Mouse (Mus musculus) CH12.LX (cell line): ENCODE data around the gene Setx. TPM values are rescaled to one million over a fixed set of nuclear protein-coding genes. Genes with fewer than 3 reads are reported as not detected.

Source experiments
- DNase-seq: peaks from one replicate; pipeline ENCODE4 v3.0.0-alpha.2; 2013; ENCODE audit errors: extremely low read depth
- H3K27ac ChIP-seq: 2 replicates; pipeline ENCODE4 v1.5.1; 2012; ENCODE audit warnings: low read depth, mild to moderate bottlenecking, control low read depth, moderate library complexity; ENCODE audit not compliant: insufficient read depth
- H3K27me3 ChIP-seq: replicated peaks from 2 replicates; pipeline ENCODE3; 2012; ENCODE audit warnings: inconsistent platforms
- H3K36me3 ChIP-seq, 2 experiments: replicated peaks in 1 of 2; 2 replicates each; pipeline versions ENCODE3 to v1.6.1; 2012; ENCODE audit warnings: inconsistent platforms in 1 of 2, low read length in 1 of 2, mild to moderate bottlenecking in 1 of 2, mixed read lengths in 1 of 2, moderate library complexity in 1 of 2; ENCODE audit not compliant: control insufficient read depth in 1 of 2, insufficient read depth in 1 of 2
- H3K4me1 ChIP-seq, 2 experiments: 2 replicates each; pipeline ENCODE4 v1.6.1; 2012; ENCODE audit warnings: inconsistent platforms in 1 of 2, moderate library complexity in 1 of 2; ENCODE audit not compliant: insufficient read depth in 2 of 2, control insufficient read depth in 1 of 2
- H3K4me2 ChIP-seq: 2 replicates; pipeline ENCODE4 v1.6.1; 2012; ENCODE audit warnings: low read depth, mild to moderate bottlenecking, control low read depth; ENCODE audit not compliant: poor library complexity, insufficient read depth, severe bottlenecking
- H3K4me3 ChIP-seq, 3 experiments: fragments of 150-350 bp in 1 of 3; sonication (generic) in 1 of 3; replicated peaks in 1 of 3; 2 replicates each; pipeline versions ENCODE3 to v1.5.1; 2011 to 2012; ENCODE audit warnings: low read depth in 2 of 3, low read length in 2 of 3, mild to moderate bottlenecking in 2 of 3, moderate library complexity in 2 of 3, control low read depth in 1 of 3, improper control_type of control experiment in 1 of 3, inconsistent platforms in 1 of 3, mixed read lengths in 1 of 3; ENCODE audit not compliant: poor library complexity in 1 of 3
- H3K79me2 ChIP-seq: replicated peaks from 2 replicates; pipeline ENCODE4 v1.6.1; 2012; ENCODE audit warnings: mild to moderate bottlenecking, moderate library complexity; ENCODE audit not compliant: control insufficient read depth, poor library complexity, insufficient read depth, severe bottlenecking; ENCODE audit errors: extremely low read depth
- H3K9ac ChIP-seq: 2 replicates; pipeline ENCODE4 v1.6.1; 2012; ENCODE audit warnings: low read depth, mild to moderate bottlenecking, control low read depth, moderate library complexity; ENCODE audit not compliant: insufficient read depth
- H3K9me3 ChIP-seq: replicated peaks from 2 replicates; pipeline ENCODE3; 2012; ENCODE audit warnings: low read length, inconsistent platforms, mixed read lengths
- E2F4 ChIP-seq: IDR thresholded peaks from 2 replicates; pipeline ENCODE4 v1.6.1; 2011; ENCODE audit warnings: low read depth, low read length, improper control_type of control experiment; ENCODE audit not compliant: insufficient replicate concordance
- MYC ChIP-seq: IDR thresholded peaks from 2 replicates; pipeline ENCODE4 v1.6.1; 2011; ENCODE audit warnings: low read depth, mild to moderate bottlenecking, improper control_type of control experiment, low read length
- PAX5 ChIP-seq: IDR thresholded peaks from 2 replicates; pipeline ENCODE4 v1.6.1; 2012; ENCODE audit warnings: low read length, inconsistent platforms, mixed read lengths
- RCOR1 ChIP-seq: conservative IDR thresholded peaks from 2 replicates; pipeline ENCODE4 v1.6.1; 2012; ENCODE audit warnings: low read depth, mild to moderate bottlenecking, inconsistent platforms, low read length, improper control_type of control experiment
- SMC3 ChIP-seq: IDR thresholded peaks from 2 replicates; pipeline ENCODE4 v1.6.1; 2011; ENCODE audit warnings: low read depth, low read length, improper control_type of control experiment
- dilution Hi-C: fragments of 300-500 bp; cut with MboI; formaldehyde crosslinking; loops from 2 replicates; pipeline ENCODE4 v1.14.3; 2020; ENCODE audit warnings: low sequenced_read_pairs; ENCODE audit not compliant: extremely low pct_unique_long_range_greater_than_20kb, extremely low pct_ligation_motif_present
- in situ Hi-C: fragments of 300-500 bp; cut with MboI; formaldehyde crosslinking; loops from 3 replicates; pipeline ENCODE4 v1.14.3; 2019; ENCODE audit warnings: low sequenced_read_pairs, low pct_ligation_motif_present, low pct_unique_long_range_greater_than_20kb, mixed read lengths
- polyA plus RNA-seq: library from polyadenylated mRNA; unstranded; fragments of >175 nt; gene quantifications from 2 replicates; pipeline ENCODE4 v1.2.1, GENCODE M21; 2012; ENCODE audit warnings: low read depth; ENCODE audit not compliant: insufficient read length
- total RNA-seq, 2 experiments: library from RNA; depleted of rRNA; stranded (reverse); fragments of 300-350 nt in 1 of 2; fragments of >200 nt in 1 of 2; gene quantifications; 2 replicates each; pipeline ENCODE4 v1.2.3; 2012 to 2014

Setx gene
- total and polyA plus RNA-seq, 3 experiments, result 18.0 to 20.2 (median 20.0) TPM

- in situ Hi-C loops (no loop called here), dilution Hi-C loops (no loop called here)
- peaks cover 8 to 11% of the 10 kb centered on the region in 2 experiments for H3K4me1 ChIP-seq
- H3K27ac ChIP-seq, result no peak overlapping the region
- no peak overlapping the region for H3K4me3 ChIP-seq
- no peak overlapping the region for H3K4me2 ChIP-seq
- H3K79me2 ChIP-seq, result no peaks in the 10 kb centered on the region
- H3K27me3 ChIP-seq, result peaks cover 83% of the 10 kb centered on the region
- no peak for DNase-seq
- peaks cover 0 to 5% of the 10 kb centered on the region in 2 experiments for H3K36me3 ChIP-seq
- no peaks in the 10 kb centered on the region for H3K9me3 ChIP-seq
- no peak overlapping the region for H3K9ac ChIP-seq
- no peak for TF ChIP-seq MYC
Observed at GRCm38 (mm10) chr2:29226671-29227070, 102.7 kb downstream of the Setx start.

- no peak overlapping the region for H3K27ac ChIP-seq
- H3K27me3 ChIP-seq, result peaks cover 83% of the 10 kb centered on the region
- in situ Hi-C loops (no loop called here), dilution Hi-C loops (no loop called here)
- no peak overlapping the region for H3K9ac ChIP-seq
- H3K4me2 ChIP-seq, result no peak overlapping the region
- no peak for DNase-seq
- no peaks in the 10 kb centered on the region for H3K9me3 ChIP-seq
- no peaks in the 10 kb centered on the region for H3K79me2 ChIP-seq
- no peak for TF ChIP-seq E2F4
- TF ChIP-seq PAX5, result no peak
- TF ChIP-seq SMC3, result no peak
- no peak for TF ChIP-seq RCOR1
- no peak overlapping the region for H3K4me3 ChIP-seq
- H3K36me3 ChIP-seq, result peaks cover 0 to 7% of the 10 kb centered on the region in 2 experiments
- no peaks in the 10 kb centered on the region for H3K4me1 ChIP-seq
Observed at GRCm38 (mm10) chr2:29230191-29230835, 106.3 kb downstream of the Setx start.

Other genes starting within 250 kb of the Setx start
- 0.04 TPM in 1 of 2 replicates, not detected in the other for gene Barhl1, start 207.5 kb upstream of the Setx start, total RNA-seq (2012; rRNA removed)
- gene Barhl1, start 207.5 kb upstream of the Setx start, total RNA-seq (2014; rRNA removed), result 0.11 TPM in 1 of 2 replicates, not detected in the other
- gene Barhl1, start 207.5 kb upstream of the Setx start, polyA plus RNA-seq, result 0.19 and 0.24 TPM in 2 replicates
- 0.25 TPM in 2 replicates for gene Cfap77, start 69.1 kb upstream of the Setx start, total RNA-seq (2012; rRNA removed)
- 0.35 TPM in 1 of 2 replicates, not detected in the other for gene Cfap77, start 69.1 kb upstream of the Setx start, total RNA-seq (2014; rRNA removed)
- gene Cfap77, start 69.1 kb upstream of the Setx start, polyA plus RNA-seq, result 0.34 and 0.47 TPM in 2 replicates
- gene Ttf1, start 63.9 kb upstream of the Setx start, total RNA-seq (2012; rRNA removed), result 10.9 and 12.0 TPM in 2 replicates
- gene Ttf1, start 63.9 kb upstream of the Setx start, total RNA-seq (2014; rRNA removed), result 9.5 and 12.1 TPM in 2 replicates
- 11.6 and 11.7 TPM in 2 replicates for gene Ttf1, start 63.9 kb upstream of the Setx start, polyA plus RNA-seq
- gene Ntng2, start 128.8 kb downstream of the Setx start, total RNA-seq (2012; rRNA removed), result 1.3 and 3.8 TPM in 2 replicates
- not detected in 2 replicates for gene Ntng2, start 128.8 kb downstream of the Setx start, total RNA-seq (2014; rRNA removed)
- 0.50 and 0.53 TPM in 2 replicates for gene Ntng2, start 128.8 kb downstream of the Setx start, polyA plus RNA-seq
- gene Med27, start 222.6 kb downstream of the Setx start, total RNA-seq (2012; rRNA removed), result 32.1 and 33.2 TPM in 2 replicates
- gene Med27, start 222.6 kb downstream of the Setx start, total RNA-seq (2014; rRNA removed), result 36.2 and 36.3 TPM in 2 replicates
- 28.6 and 33.6 TPM in 2 replicates for gene Med27, start 222.6 kb downstream of the Setx start, polyA plus RNA-seq